Mouse (Mus musculus) megakaryocyte-erythroid progenitor cell, adult 5-6 weeks (primary cell): ENCODE results near the gene Tapbp. TPM values are rescaled to one million over a fixed set of nuclear protein-coding genes. Genes with fewer than 3 reads are reported as not detected.
"Not testable (repeated sequence)": the region's sequence is repeated elsewhere in the genome, so short reads cannot be mapped to it uniquely, and the experiment has no call there.

Experiments used
- ATAC-seq: replicated peaks from 2 replicates; pipeline ENCODE4 v1.8.0; 2016; ENCODE audit warnings: mild to moderate bottlenecking, inconsistent platforms; ENCODE audit not compliant: severe bottlenecking, poor library complexity, low FRiP score, low TSS enrichment
- total RNA-seq, 2 experiments: library from RNA; stranded (forward) in 1 of 2; stranded (reverse) in 1 of 2; fragments of 200-1000, 215-1000 nt in 1 of 2; fragments of >200 nt in 1 of 2; fragmentation: Nextera tagmentation in 1 of 2; gene quantifications; 2 replicates each; pipeline ENCODE4 v1.2.3; 2014 to 2017

Tapbp gene
- total RNA-seq (2014; fragmentation: Nextera tagmentation) (47.9 and 65.3 TPM in 2 replicates), total RNA-seq (2017) (35.6 and 42.1 TPM in 2 replicates)

- ATAC-seq, result peak; percentile 66
Observed at GRCm38 (mm10) chr17:33915671-33916250, at the start of gene Tapbp, which contains the start of gene Zbtb22. TSS of gene Tapbp (plus strand) at chr17:33915899. TSS of gene Zbtb22 (plus strand) at chr17:33915904.

GRCm38 (mm10) chr17:33873537-33873936 lies 42.2 kb upstream of the Tapbp start, which contains the start of gene Gm7029:
TSS of gene Gm7029 (plus strand) at chr17:33873837.
- not testable (repeated sequence) for ATAC-seq

- no peak for ATAC-seq
Observed at GRCm38 (mm10) chr17:33874411-33874810, 41.3 kb upstream of the Tapbp start.

- 0 out of 2 replicates have a peak, but pooled peaks have one; percentile 55 for ATAC-seq
Observed at GRCm38 (mm10) chr17:33875797-33876196, 39.9 kb upstream of the Tapbp start.

DNA sequence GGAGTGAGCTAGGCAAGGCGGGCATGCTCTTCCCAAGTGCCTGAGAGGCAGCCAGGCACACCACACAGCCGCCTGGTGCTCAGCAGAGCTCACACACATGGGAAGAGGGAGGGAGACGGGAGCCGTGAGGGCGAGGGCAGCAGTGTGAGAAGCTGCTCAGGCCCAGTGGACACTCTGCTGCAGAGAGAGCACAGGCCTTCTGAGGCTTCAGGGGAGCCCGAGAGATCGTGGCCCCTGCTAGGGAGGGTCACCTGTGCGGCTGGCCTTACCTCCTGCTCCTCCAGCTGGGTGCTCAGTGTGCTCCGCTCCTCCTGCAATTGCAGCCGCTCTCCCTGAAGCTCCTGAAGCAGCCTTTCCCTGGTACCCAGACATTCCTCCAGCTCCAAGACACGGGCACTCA lies 31.4 kb upstream of the Tapbp start:
- ATAC-seq, result not testable (repeated sequence)

DNA sequence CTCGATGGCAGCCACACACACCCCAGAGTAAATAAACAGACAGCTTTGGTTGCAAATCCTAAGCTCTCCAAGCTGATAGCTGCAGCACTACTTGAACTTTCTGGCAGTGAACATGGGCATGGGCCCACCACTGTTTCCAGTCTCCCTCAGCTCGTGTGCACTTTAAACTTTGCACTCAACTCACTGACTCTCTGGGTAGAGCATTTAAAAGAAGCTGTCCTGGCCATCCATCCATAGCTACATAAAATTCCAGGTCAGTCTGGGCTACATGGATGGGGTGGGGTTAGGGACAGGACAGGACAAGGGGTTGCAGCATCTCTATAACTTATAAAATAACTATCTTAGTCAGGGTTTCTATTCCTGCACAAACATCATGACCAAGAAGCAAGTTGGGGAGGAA lies 27.9 kb upstream of the Tapbp start:
- ATAC-seq, result not testable (repeated sequence)

- not testable (repeated sequence) for ATAC-seq
Observed at GRCm38 (mm10) chr17:33888230-33888629, 27.5 kb upstream of the Tapbp start.

GRCm38 (mm10) chr17:33889941-33890532 lies 25.7 kb upstream of the Tapbp start:
- ATAC-seq, result not testable (repeated sequence)

- ATAC-seq, result peak; percentile 98
Observed at GRCm38 (mm10) chr17:33890533-33891059, 25.1 kb upstream of the Tapbp start, which contains the start of gene Kifc1. TSS of gene Kifc1 (minus strand) at chr17:33890661.

- ATAC-seq, result no peak
Observed at GRCm38 (mm10) chr17:33891357-33891756, 24.3 kb upstream of the Tapbp start.

DNA sequence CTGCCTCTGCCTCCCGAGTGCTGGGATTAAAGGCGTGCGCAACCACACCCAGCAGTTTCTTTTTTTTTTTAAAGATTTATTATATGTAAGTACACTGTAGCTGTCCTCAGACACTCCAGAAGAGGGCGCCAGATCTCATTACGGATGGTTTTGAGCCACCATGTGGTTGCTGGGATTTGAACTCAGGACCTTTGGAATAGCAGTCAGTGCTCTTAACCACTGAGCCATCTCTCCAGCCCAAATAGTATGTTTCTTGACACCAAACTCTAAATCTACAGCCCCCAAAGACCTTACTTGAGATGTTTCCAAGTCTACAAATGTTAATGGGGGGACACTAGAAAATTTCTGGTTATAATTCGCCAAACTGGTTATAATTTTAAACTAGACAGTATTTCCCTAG lies 23.8 kb upstream of the Tapbp start:
- not testable (repeated sequence) for ATAC-seq

DNA sequence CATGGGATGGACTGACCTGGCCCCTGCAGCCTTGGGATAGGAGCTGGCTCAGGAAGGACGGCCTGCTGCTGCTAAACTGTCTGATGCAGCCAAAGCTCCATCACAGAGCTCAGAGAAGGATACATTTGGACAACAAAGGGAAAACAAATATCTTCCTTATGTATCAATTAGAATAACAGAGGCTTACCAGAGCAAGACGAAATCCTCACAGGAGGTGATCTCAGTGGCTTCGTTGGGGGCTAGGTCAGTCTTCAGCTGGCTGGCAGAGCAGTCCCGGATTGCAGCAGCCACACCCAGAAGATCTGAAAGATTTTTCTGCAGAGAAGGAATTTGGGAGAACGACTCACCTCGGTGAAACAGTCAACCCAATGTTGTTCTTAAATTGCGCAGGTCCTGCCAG lies 23.3 kb upstream of the Tapbp start:
- no peak for ATAC-seq

DNA sequence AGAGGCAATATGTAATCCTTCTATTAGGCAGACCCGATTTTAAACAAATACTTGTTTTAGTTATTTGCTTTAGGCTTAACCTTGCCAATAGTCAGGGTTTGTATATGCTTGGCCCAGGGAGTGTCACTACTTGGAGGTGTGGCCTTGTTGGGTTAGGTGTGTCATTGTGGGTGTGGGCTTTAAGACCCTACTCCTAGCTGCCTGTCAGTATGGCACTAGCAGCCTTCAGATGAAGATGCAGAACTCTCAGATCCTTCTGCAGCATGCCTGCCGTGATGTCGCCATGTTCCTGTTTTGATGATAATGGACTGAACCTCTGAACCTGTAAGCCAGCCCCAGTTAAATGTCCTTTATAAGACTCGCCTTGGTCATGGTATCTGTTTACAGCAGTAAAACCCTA lies 22.7 kb upstream of the Tapbp start:
- not testable (repeated sequence) for ATAC-seq

DNA sequence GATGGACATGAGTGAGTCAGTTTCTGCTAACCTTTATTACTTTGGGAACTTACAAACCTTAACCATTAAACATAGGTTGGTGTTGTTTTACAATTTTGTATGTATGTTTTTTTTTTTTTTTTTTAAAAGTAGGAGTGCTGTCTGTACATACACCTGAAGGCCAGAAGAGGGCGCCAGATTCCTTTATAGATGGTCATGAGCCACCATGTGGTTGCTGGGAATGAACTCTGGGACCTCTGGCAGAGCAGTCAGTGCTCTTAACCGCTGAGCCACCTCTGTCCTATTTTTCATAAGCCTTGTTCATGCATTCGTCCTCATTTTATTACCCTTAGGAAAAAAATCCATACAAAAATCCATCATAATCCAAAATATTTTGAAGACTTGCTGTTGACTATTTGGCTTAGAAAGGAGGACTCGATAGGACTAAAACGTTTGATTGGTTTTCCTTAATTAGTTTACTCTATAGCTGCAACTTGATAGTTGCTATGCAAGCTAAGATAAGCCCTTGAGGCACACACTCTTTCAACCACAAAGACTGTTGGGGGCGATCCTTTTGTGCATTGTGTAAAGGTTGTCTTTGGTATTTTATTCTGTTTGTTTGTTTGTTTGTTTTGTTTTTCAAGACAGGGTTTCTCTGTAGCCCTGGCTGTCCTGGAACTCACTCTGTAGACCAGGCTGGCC lies 18.4 kb upstream of the Tapbp start:
- peak; percentile 61 for ATAC-seq

DNA sequence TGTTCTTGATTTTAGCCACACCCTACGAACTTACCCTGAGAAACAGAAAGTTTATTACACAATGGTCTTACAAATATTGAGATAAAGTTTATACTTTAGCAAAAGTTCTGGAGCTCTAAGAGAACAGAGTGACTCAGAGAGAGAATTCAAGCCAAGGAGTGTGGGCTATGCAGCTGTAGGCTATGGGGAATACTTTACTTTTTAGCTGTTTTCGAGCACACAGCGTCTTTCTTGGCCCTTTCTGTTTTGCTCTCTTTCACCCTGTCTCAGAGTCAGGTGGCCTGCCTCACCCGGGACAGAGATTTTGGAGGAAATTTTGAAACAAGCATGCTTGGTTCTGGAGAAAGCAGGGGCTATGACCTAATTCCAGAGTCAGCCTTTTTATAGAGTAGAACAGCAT lies 17.5 kb upstream of the Tapbp start:
- ATAC-seq, result not testable (repeated sequence)

DNA sequence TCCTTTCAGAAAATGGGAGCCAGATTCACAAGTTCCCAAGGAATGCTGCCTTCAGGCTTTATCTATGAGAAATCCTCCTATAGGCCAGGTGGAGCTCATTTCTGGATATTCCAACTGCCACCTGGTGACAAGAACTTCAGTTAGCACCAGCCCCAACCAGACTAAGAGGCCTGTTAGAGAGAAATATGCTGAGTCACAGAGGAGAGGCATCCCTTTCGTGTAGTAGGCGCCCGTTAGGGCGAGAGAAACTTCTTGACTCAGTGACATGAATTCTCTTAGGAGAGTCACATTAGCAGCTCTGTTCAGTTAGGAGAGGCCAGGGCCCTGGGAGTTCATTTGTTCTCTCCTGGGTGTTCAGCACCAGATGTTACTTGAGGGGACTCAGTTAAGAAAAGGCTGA lies 16.1 kb upstream of the Tapbp start:
- ATAC-seq, result peak; percentile 68

GRCm38 (mm10) chr17:33900281-33900988 lies 15.3 kb upstream of the Tapbp start:
- no peak for ATAC-seq

GRCm38 (mm10) chr17:33900989-33901314 lies 14.7 kb upstream of the Tapbp start:
- ATAC-seq, result no peak

- ATAC-seq, result no peak
Observed at GRCm38 (mm10) chr17:33901653-33902052, 14.0 kb upstream of the Tapbp start.

DNA sequence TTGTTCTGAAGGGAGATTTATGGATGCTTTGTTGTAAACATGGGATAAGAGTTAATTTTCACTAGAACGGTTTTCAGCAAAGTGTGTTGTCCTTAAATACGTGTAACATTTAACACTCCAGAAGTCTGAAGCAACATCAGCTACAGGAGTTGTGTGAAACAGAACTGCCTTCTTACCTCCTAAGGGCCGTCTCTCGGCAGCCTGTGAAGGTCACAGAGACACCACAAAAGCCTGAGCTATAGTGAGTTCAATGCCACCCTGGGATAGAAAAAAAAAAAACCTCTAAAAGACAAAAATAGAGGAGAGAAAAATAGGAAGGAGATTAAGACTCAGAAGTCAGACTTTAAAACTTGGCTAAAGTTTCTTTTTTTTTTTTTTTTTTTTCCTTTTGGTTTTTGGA lies 13.6 kb upstream of the Tapbp start:
- ATAC-seq, result no peak
